Mouse (Mus musculus) frontal cortex, postnatal 14 days (tissue): ENCODE measurements around the gene Mybl2.

Experiments used
- DNase-seq, 2 experiments: peaks; one replicate each; pipeline ENCODE4 v3.0.0; 2022; ENCODE audit warnings: low spot score in 2 of 2

Gene Mybl2

DNA sequence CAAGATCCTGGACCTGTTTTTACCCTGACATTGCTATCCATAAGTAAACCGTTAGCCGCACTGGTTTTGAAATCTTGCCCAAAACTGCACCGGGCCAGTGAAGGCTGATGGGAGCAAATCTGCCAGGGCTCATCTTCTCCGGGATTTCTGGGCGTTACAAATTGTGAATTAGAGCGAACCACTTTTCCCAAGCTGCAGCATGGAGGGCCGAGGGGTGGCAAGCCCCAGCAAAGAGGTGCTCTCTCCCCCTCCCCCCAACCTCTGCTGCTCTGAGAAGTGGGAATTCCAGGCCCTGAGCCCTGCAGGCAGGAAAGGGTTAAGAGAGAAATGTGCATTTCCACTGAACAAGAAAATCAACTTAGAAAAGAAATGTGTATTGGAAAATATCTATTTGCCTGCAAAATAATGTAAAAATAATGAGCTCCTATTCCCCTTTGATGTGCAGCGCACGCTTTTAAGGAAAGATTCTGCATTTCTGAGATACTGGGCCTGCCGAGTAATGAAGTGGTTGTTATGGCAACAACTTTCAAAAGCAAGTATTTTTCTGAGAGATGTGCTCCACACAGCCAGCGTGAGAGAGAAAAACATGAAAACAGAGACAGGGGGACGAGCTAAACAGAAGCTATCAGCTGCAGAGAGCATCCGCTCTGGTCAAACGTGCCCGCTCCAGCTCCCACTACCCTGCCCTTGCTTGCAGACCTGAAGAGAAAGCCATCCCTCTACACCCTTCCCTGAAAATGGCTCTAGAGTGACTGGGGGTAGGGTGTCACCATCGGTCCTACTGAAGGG is 57.1 kb downstream of the Mybl2 start:
- no peak for DNase-seq

DNA sequence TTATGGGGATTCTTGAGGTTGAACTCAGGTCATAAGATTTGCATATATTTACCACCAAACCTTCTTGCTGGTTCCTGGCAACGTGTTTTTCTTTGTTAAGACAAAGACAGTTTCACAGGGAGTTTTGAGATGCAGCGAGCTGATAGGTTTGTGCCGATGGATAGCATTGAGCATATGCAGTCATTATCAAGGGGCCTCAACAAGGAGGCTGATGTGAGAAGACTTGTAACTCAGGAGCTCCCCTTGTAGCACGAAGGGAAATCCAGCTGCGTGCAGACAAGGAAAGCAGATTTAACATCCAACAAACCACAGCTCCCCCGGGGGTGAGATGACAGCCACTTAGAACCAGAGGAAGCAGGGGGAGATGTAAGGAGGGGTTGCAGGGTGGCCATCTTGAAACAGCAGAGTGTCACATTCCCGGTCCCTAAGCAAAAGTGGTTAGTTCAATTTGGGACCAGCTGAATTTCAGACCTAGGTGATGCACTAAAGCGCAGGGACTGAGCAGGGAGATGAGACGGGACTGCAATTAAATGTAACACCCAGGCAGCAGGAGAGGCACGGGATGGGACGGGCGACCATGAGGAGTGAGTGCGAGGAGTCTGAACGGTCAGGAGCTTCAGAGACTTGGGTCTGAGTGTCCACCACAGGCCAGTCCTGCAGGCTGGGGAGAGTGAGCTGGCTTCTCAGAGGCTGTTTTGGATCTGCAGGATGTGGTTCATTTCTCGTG is 66.3 kb downstream of the Mybl2 start:
- no peak for DNase-seq

DNA sequence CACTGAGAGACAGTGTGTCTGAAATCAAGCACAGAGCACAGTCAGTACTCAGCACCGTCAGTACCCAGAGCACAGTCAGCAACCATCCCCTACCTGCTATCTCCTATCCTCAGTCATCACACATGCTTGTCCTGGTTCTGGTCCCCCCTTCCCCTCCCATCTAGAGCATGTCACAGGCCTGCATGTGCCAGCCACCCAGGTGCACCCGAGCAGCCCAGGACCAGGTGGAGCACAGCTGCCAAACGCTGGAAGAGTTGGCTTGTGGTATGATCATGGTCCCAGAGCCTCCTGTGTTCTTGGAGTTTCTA is 66.8 kb downstream of the Mybl2 start:
- DNase-seq, result no peak

DNA sequence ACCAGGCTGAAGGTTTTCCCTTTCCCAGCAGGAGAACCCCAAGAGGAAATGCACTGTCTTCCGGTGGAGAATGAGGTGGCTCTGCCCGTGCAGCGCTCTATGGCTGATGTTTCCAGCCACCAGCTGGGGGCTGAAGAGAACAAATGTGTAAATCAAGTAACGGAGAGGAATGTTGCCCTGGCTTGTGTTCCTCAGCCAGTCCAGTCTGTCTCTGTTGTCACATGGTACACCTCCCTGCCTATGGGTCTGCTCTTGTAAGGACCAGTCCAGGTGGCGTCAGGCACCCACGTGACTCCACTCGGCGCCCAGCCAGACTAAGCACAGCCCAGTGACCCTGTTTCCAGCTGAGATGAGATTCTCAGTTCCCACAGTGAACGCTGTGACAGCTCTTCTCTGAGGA is 67.8 kb downstream of the Mybl2 start:
- DNase-seq, result no peak

DNA sequence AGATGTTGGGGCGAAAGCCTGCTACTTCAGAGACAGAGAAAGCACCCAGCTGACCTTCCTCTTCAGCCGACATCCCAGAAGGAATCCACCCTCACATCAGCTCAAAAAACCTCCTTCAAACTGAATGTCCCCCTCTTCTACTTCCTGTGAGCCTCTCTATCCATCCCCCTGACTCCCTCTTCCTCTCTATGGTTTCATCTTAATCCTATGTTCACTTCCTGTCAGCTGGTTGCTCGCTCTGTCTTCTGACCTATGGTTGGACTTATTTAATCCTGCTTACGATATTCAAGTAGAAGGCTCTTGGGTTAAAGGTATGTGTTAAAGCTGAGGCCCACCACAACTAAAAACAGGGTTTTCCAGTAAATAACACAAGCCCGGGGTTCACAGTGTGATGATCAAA is 69.0 kb downstream of the Mybl2 start:
- DNase-seq, result no peak

- no peak for DNase-seq
Observed at GRCm38 (mm10) chr2:163130837-163131236, 76.3 kb downstream of the Mybl2 start.

DNA sequence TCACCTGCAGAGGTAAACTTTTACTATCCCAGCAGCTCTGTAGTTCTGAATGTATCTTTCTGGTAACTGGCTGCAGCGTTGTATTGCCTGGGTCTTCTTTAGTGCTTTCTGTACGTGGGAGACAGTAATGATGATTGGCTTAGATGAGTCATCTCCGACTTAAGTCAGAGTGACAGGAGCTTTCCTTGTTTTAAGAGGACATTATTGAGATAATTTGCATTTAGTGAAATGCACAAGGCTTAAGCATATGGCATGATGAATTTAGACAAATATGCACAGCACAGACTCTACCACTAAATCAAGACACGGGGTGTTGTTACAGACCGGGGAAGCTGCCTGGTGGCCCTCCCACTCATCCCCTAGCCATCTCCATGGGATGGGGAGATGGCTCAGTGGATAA is 77.8 kb downstream of the Mybl2 start:
- no peak for DNase-seq
